Mouse (Mus musculus) duodenum, adult 2 months (tissue): ENCODE results near the gene Mbd6. TPM values are rescaled to one million over a fixed set of nuclear protein-coding genes. Genes with fewer than 3 reads are reported as not detected.

ENCODE experiments used
- polyA plus RNA-seq: library from polyadenylated mRNA; depleted of rRNA; stranded (reverse); fragments of >200 nt; gene quantifications from 2 replicates; pipeline ENCODE4 v1.2.3, GENCODE M21; 2012; ENCODE audit warnings: low replicate concordance; rRNA removed

The Mbd6 gene
- polyA plus RNA-seq, result 74.0 and 74.1 TPM in 2 replicates

GRCm38 (mm10) chr10:127288800-127289572, at the start of gene Mbd6:
Gene Mbd6 (minus strand): TSS chr10:127289018.

GRCm38 (mm10) chr10:127321621-127322020, 32.8 kb upstream of the Mbd6 start, which contains the start of gene Arhgap9:
Gene Arhgap9 (plus strand): TSS chr10:127321964.

DNA sequence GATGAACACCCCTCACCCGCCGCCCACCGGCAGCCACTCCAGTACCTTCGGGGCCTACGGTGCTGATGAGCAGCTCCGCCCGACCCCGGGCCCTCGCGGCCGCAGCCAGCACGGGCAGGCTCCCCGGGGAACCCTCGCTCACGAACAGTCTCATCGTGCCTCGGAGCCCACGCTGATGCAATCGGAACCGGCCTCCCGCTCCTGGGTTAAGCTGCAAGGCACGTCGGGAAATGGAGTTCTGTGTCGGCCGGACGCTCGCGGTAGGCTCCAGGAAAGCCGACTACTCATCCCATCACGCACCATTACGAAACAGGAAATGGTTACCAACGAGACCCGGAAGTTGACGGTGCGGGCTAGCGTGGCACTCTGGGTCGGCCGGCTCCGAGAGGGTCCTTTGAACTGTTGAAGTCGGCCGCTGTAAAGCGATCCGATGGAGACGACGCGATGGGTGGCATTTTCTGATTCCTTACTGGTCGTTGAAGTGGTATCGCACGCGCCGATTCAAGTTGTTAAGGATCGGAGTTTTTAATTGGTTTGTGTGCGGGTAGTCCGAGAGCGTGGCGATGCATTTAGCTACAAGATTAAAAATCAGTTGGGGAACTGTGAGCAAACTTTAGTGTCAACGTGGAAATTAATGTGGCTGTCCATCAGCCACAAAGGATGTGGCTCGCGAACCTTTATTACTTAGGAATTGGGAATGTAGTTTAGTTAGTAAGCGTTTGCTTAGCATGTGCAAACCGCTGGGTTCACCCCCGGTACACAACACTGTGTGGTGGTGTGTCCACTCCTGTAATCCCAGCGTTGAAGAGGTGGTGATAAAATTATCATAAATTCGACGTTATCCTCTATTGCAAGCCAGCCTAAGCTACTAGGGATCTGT, 22.9 kb upstream of the Mbd6 start, which contains the start of gene Mars:
TSS of gene Mars (minus strand) at position 311 of the 880 bp plus-strand sequence.

DNA sequence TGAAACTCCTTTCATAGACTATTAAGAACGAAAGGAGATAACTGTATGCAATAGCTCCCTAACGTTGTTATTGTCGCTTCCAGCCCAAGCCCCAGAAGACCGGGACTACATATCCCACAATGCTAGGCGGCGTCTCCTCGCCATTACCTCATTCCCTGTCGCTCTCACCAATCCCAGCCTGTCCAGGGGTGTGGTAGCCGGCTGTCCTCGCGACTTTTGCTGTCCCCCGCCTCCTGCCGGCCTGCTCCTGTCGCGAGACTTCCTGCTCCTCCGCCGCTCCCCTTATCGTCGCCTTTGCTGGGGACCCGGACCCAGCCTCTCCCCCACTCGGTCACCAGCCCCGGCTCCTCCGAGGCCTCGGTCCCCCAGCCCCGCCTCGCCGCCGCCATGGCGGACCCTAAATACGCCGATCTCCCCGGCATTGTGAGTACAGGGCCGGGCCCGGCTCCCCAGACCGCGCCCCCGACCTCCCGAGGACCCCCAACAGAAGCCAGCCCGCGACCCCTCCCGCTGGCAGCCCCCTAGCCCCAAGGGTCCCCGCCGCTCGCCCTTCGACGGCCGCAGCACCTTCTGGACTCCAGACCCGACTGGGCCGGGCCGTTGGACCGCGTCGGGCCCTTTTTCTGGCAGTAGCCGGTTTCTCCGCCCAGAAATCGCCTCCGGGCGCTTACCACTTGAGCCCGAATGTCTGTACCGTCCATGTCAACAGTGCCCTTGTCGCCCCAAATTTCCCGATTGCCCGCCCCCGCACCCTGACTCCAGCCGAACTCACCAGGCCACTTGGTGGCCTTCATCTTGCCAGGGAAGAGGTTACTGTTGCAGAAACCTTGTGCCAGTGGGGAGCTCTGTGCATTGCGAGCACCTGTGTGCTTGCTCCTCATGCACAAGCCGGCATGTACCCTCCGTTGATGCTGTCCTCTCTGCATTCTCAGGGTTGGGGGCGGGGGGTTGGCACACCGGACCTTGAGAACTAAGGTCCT, 22.4 kb downstream of the Mbd6 start, which contains the start of gene Dctn2:
TSS of gene Dctn2 (plus strand) at position 257 of the 980 bp plus-strand sequence.

GRCm38 (mm10) chr10:127262548-127263398, 26.0 kb downstream of the Mbd6 start, which contains the start of gene Kif5a:
Gene Kif5a (minus strand): TSS chr10:127263348.

Other genes with a start within 250 kb of the Mbd6 start
- 7.0 and 13.9 TPM in 2 replicates for gene Mettl1, start 247.6 kb downstream of the Mbd6 start, polyA plus RNA-seq
- 0.58 and 1.6 TPM in 2 replicates for gene Eef1akmt3, start 247.5 kb downstream of the Mbd6 start, polyA plus RNA-seq
- gene Cyp27b1, start 240.8 kb downstream of the Mbd6 start, polyA plus RNA-seq, result 0.13 and 0.65 TPM in 2 replicates
- gene March9, start 228.8 kb downstream of the Mbd6 start, polyA plus RNA-seq, result 4.3 and 5.4 TPM in 2 replicates
- 76.0 and 80.3 TPM in 2 replicates for gene Cdk4, start 225.5 kb downstream of the Mbd6 start, polyA plus RNA-seq
- 35.7 and 49.3 TPM in 2 replicates for gene Tspan31, start 218.8 kb downstream of the Mbd6 start, polyA plus RNA-seq
- 3.5 and 11.0 TPM in 2 replicates for gene Agap2, start 213.7 kb downstream of the Mbd6 start, polyA plus RNA-seq
- 93.3 and 122 TPM in 2 replicates for gene Os9, start 167.9 kb downstream of the Mbd6 start, polyA plus RNA-seq
- 360 and 560 TPM in 2 replicates for gene B4galnt1, start 123.8 kb downstream of the Mbd6 start, polyA plus RNA-seq
- 0.82 and 1.6 TPM in 2 replicates for gene Slc26a10, start 108.4 kb downstream of the Mbd6 start, polyA plus RNA-seq
- 14.2 and 14.6 TPM in 2 replicates for gene Arhgef25, start 98.9 kb downstream of the Mbd6 start, polyA plus RNA-seq
- 35.7 and 63.9 TPM in 2 replicates for gene Dtx3, start 93.3 kb downstream of the Mbd6 start, polyA plus RNA-seq
- gene Pip4k2c, start 77.4 kb downstream of the Mbd6 start, polyA plus RNA-seq, result 17.3 and 27.4 TPM in 2 replicates
- gene Kif5a, start 25.7 kb downstream of the Mbd6 start, polyA plus RNA-seq, result 1.7 and 6.0 TPM in 2 replicates
- 160 and 195 TPM in 2 replicates for gene Dctn2, start 22.6 kb downstream of the Mbd6 start, polyA plus RNA-seq
- gene Mars, start 22.8 kb upstream of the Mbd6 start, polyA plus RNA-seq, result 20.5 and 36.1 TPM in 2 replicates
- gene Arhgap9, start 32.9 kb upstream of the Mbd6 start, polyA plus RNA-seq, result 5.5 and 13.7 TPM in 2 replicates
- gene Gli1, start 53.0 kb upstream of the Mbd6 start, polyA plus RNA-seq, result 8.0 and 8.8 TPM in 2 replicates
- gene Inhbe, start 65.4 kb upstream of the Mbd6 start, polyA plus RNA-seq, result not detected in 2 replicates
- gene Inhbc, start 81.4 kb upstream of the Mbd6 start, polyA plus RNA-seq, result 0.07 and 0.16 TPM in 2 replicates
- 96.4 and 136 TPM in 2 replicates for gene R3hdm2, start 91.3 kb upstream of the Mbd6 start, polyA plus RNA-seq
- gene Stac3, start 212.7 kb upstream of the Mbd6 start, polyA plus RNA-seq, result 0.39 TPM in 1 of 2 replicates, not detected in the other
- 7.5 and 9.9 TPM in 2 replicates for gene Ndufa4l2, start 225.9 kb upstream of the Mbd6 start, polyA plus RNA-seq
- gene Shmt2, start 233.4 kb upstream of the Mbd6 start, polyA plus RNA-seq, result 48.3 and 61.7 TPM in 2 replicates
- 0.15 TPM in 2 replicates for gene Nxph4, start 245.5 kb upstream of the Mbd6 start, polyA plus RNA-seq